ENCODE assay signal across 8 mouse cellular contexts in the genomic region with DNA sequence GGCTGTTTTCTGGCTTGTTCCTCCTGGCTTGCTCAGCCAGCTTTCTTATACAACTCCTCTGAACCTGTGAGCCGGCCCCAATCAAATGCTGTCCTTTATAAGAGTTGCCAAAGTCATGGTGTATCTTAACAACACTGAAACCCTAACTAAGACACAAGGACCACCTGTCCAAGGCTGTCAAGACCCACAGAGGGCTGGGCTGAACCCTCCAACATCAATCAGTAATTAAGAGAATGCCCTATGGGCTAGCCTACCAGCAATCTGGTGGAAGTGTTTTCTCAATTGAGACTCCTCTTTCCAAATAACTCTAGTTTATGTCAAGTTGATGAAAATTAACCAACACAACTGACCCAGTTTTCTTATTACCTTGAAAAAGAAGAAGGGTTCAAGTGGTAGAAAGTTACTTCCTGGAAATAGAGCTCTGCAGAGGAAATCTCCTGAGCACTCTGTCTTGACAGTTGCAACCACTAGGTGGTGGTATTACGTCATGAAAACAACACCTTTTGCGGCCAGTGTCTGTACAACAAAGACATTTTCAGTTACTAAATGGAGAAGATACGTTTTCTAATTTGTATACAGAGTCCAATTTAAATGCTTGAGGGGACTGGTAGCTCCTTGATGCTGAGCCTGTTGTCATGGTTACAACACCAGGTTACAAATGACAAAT. TPM values are rescaled to one million over a fixed set of nuclear protein-coding genes. Genes with fewer than 3 reads are reported as not detected.
DNase-seq lines count a peak whose midpoint lies in the region; ATAC-seq and TF ChIP-seq lines count a peak whose summit lies in the region.

No protein-coding gene starts in this region.

- H3K27me3 ChIP-seq in liver, embryonic 11.5 days (replicated peaks; ENCODE audit: control insufficient read depth, insufficient read depth, low read length): no peaks in the 10 kb centered on the region
- no peaks in the 10 kb centered on the region for H3K27me3 ChIP-seq in intestine, embryonic 15.5 days (replicated peaks)
- H3K27me3 ChIP-seq in midbrain, embryonic 16.5 days (ENCODE audit: control insufficient read depth, insufficient read depth, low read depth, low read length): no peaks in the 10 kb centered on the region
- H3K27me3 ChIP-seq in spleen, adult 2 months (ENCODE audit: control insufficient read depth, insufficient read depth, low read length): no peaks in the 10 kb centered on the region

- H3K9ac ChIP-seq in liver, embryonic 11.5 days (ENCODE audit: low read depth, low read length): no peak overlapping the region
- no peak overlapping the region for H3K9ac ChIP-seq in intestine, embryonic 15.5 days
- no peak overlapping the region for H3K9ac ChIP-seq in midbrain, embryonic 16.5 days (ENCODE audit: low read depth, low read length)

- TF ChIP-seq POLR2A in spleen, adult 2 months (IDR thresholded peaks at IDR 0.05; ENCODE audit: low read depth, low read length): no peak

- peak; percentile 56 for DNase-seq in liver
- DNase-seq in liver, embryonic 11.5 days (ENCODE audit: low spot score): no peak
- DNase-seq in cerebellum, adult 9-11 months: peak; percentile 72
- peak; percentile 30 to 66 for DNase-seq in frontal cortex, postnatal 14 days (ENCODE audit: low spot score in 2 of 2)
- DNase-seq in left cerebral cortex, postnatal 25 days (ENCODE audit: low spot score in 2 of 2): peak; percentile 82 to 89
- peak; percentile 77 to 85 for DNase-seq in spleen, adult 2 months (ENCODE audit: low read depth in 1 of 2, low spot score in 2 of 2)

- no peak overlapping the region for H3K4me3 ChIP-seq in liver, embryonic 11.5 days (ENCODE audit: low read depth, low read length)
- no peak overlapping the region for H3K4me3 ChIP-seq in intestine, embryonic 15.5 days (replicated peaks)
- H3K4me3 ChIP-seq in midbrain, embryonic 16.5 days (ENCODE audit: low read depth, low read length): no peak overlapping the region
- H3K4me3 ChIP-seq in spleen, adult 2 months (ENCODE audit: extremely low read depth, insufficient read depth, insufficient read length): no peak overlapping the region

- no peak for ATAC-seq in liver, embryonic 11.5 days (replicated peaks; ENCODE audit: low FRiP score)
- peak; percentile 71 for ATAC-seq in intestine, embryonic 15.5 days
- peak; percentile 83 for ATAC-seq in midbrain, embryonic 16.5 days

- H3K27ac ChIP-seq in liver, embryonic 11.5 days (ENCODE audit: low read depth, low read length): no peak overlapping the region
- no peak overlapping the region for H3K27ac ChIP-seq in intestine, embryonic 15.5 days
- no peak overlapping the region for H3K27ac ChIP-seq in midbrain, embryonic 16.5 days (ENCODE audit: low read length)
- H3K27ac ChIP-seq in spleen, adult 2 months (ENCODE audit: insufficient read depth, low read length): no peak overlapping the region

- no peak overlapping the region for H3K4me2 ChIP-seq in liver, embryonic 11.5 days
- H3K4me2 ChIP-seq in intestine, embryonic 15.5 days (replicated peaks): no peak overlapping the region
- H3K4me2 ChIP-seq in midbrain, embryonic 16.5 days (ENCODE audit: low read length): no peak overlapping the region

- intact Hi-C loops in left cerebral cortex, postnatal 25 days (cut with DNase I): loop anchor here (1.0 to 10.0 kb wide), 3 partner anchors 135 to 554 kb away; no protein-coding TSS in a partner anchor

- no peaks in the 10 kb centered on the region for H3K9me3 ChIP-seq in liver, embryonic 11.5 days (ENCODE audit: control insufficient read depth, low read length)
- no peaks in the 10 kb centered on the region for H3K9me3 ChIP-seq in intestine, embryonic 15.5 days
- H3K9me3 ChIP-seq in midbrain, embryonic 16.5 days (replicated peaks; ENCODE audit: control insufficient read depth, low read length, poor library complexity, severe bottlenecking): no peaks in the 10 kb centered on the region

- peak; percentile 58; the same call in 1 of the 2 replicates for TF ChIP-seq CTCF in spleen, adult 2 months (IDR thresholded peaks at IDR 0.05; ENCODE audit: extremely low read depth, insufficient read depth, insufficient read length, insufficient replicate concordance)

- H3K36me3 ChIP-seq in liver, embryonic 11.5 days (ENCODE audit: control insufficient read depth, insufficient read depth, low read length): no peaks in the 10 kb centered on the region
- H3K36me3 ChIP-seq in intestine, embryonic 15.5 days: no peaks in the 10 kb centered on the region
- H3K36me3 ChIP-seq in midbrain, embryonic 16.5 days (ENCODE audit: control insufficient read depth, insufficient read depth, low read length): no peaks in the 10 kb centered on the region
- H3K36me3 ChIP-seq in spleen, adult 2 months (ENCODE audit: control insufficient read depth, insufficient read depth, low read length): no peaks in the 10 kb centered on the region

- 25% methylated on average over 4 of the region's 4 CpGs for WGBS in liver, embryonic 11.5 days
- 22% methylated on average over 4 of the region's 4 CpGs for WGBS in intestine, embryonic 15.5 days
- WGBS in midbrain, embryonic 16.5 days: 23% methylated on average over 4 of the region's 4 CpGs
- 24% methylated on average over 4 of the region's 4 CpGs for WGBS in spleen, adult 2 months

- no peaks in the 10 kb centered on the region for H3K4me1 ChIP-seq in liver, embryonic 11.5 days (replicated peaks; ENCODE audit: control insufficient read depth, insufficient read depth, low read length)
- H3K4me1 ChIP-seq in intestine, embryonic 15.5 days (replicated peaks): 0 out of 2 replicates have a peak, but pooled peaks cover 4% of the 10 kb centered on the region
- 0 out of 2 replicates have a peak, but pooled peaks cover 5% of the 10 kb centered on the region for H3K4me1 ChIP-seq in midbrain, embryonic 16.5 days (ENCODE audit: control insufficient read depth, insufficient read depth, low read length)
- H3K4me1 ChIP-seq in spleen, adult 2 months (ENCODE audit: control insufficient read depth, insufficient read depth, insufficient read length): peaks cover 2% of the 10 kb centered on the region; the same call in 1 of the 2 replicates

RNA-seq across cellular contexts. Expression of a gene that starts 1.4 kb away (rescaled TPM):
- polyA plus RNA-seq in liver, embryonic 11.5 days (2014; fragmentation: Nextera tagmentation; extraction: Ambion mirVana): 9.7 and 12.3 TPM in 2 replicates
- 43.5 and 46.3 TPM in 2 replicates for polyA plus RNA-seq in intestine, embryonic 15.5 days (2015; fragmentation: Nextera tagmentation; extraction: Ambion mirVana)
- 10 to 100 TPM; 24.1 to 27.4 TPM for total RNA-seq in left cerebral cortex, postnatal 25 days (2021)
- 66.9 and 82.1 TPM in 2 replicates for polyA plus RNA-seq in midbrain, embryonic 16.5 days (2015; fragmentation: Nextera tagmentation; extraction: Ambion mirVana)
- 51.7 and 57.5 TPM in 2 replicates for polyA plus RNA-seq in spleen, adult 2 months (2012; rRNA removed)

RNA-seq across cellular contexts. Expression of a gene that starts 35.9 kb away (rescaled TPM):
- polyA plus RNA-seq in liver, embryonic 11.5 days (2014; fragmentation: Nextera tagmentation; extraction: Ambion mirVana): 0.36 and 0.49 TPM in 2 replicates
- polyA plus RNA-seq in intestine, embryonic 15.5 days (2015; fragmentation: Nextera tagmentation; extraction: Ambion mirVana): 0.15 and 0.43 TPM in 2 replicates
- under 1 TPM; 0.37 to 0.53 TPM for total RNA-seq in left cerebral cortex, postnatal 25 days (2021)
- polyA plus RNA-seq in midbrain, embryonic 16.5 days (2015; fragmentation: Nextera tagmentation; extraction: Ambion mirVana): 0.49 and 0.91 TPM in 2 replicates
- 0.11 TPM in 1 of 2 replicates, not detected in the other for polyA plus RNA-seq in spleen, adult 2 months (2012; rRNA removed)

RNA-seq across cellular contexts. Expression of a gene that starts 36.2 kb away (rescaled TPM):
- polyA plus RNA-seq in liver, embryonic 11.5 days (2014; fragmentation: Nextera tagmentation; extraction: Ambion mirVana): 102 and 106 TPM in 2 replicates
- polyA plus RNA-seq in intestine, embryonic 15.5 days (2015; fragmentation: Nextera tagmentation; extraction: Ambion mirVana): 70.5 and 71.5 TPM in 2 replicates
- 10 to 100 TPM; 19.9 to 20.2 TPM for total RNA-seq in left cerebral cortex, postnatal 25 days (2021)
- 57.9 and 64.7 TPM in 2 replicates for polyA plus RNA-seq in midbrain, embryonic 16.5 days (2015; fragmentation: Nextera tagmentation; extraction: Ambion mirVana)
- 6.1 and 8.4 TPM in 2 replicates for polyA plus RNA-seq in spleen, adult 2 months (2012; rRNA removed)

RNA-seq across cellular contexts. Expression of a gene that starts 41.4 kb away (rescaled TPM):
- 468 and 489 TPM in 2 replicates for polyA plus RNA-seq in liver, embryonic 11.5 days (2014; fragmentation: Nextera tagmentation; extraction: Ambion mirVana)
- 156 and 161 TPM in 2 replicates for polyA plus RNA-seq in intestine, embryonic 15.5 days (2015; fragmentation: Nextera tagmentation; extraction: Ambion mirVana)
- 10 to 100 TPM; 25.4 to 30.8 TPM for total RNA-seq in left cerebral cortex, postnatal 25 days (2021)
- polyA plus RNA-seq in midbrain, embryonic 16.5 days (2015; fragmentation: Nextera tagmentation; extraction: Ambion mirVana): 70.6 and 76.7 TPM in 2 replicates
- polyA plus RNA-seq in spleen, adult 2 months (2012; rRNA removed): 128 and 180 TPM in 2 replicates

RNA-seq across cellular contexts. Expression of a gene that starts 57.8 kb away (rescaled TPM):
- 10.1 and 10.9 TPM in 2 replicates for polyA plus RNA-seq in liver, embryonic 11.5 days (2014; fragmentation: Nextera tagmentation; extraction: Ambion mirVana)
- 61.6 and 76.4 TPM in 2 replicates for polyA plus RNA-seq in intestine, embryonic 15.5 days (2015; fragmentation: Nextera tagmentation; extraction: Ambion mirVana)
- 10 to 100 TPM in 1 of 2 experiments, 1 to 10 TPM in 1; 7.5 to 10.9 TPM for total RNA-seq in left cerebral cortex, postnatal 25 days (2021)
- polyA plus RNA-seq in midbrain, embryonic 16.5 days (2015; fragmentation: Nextera tagmentation; extraction: Ambion mirVana): 12.7 and 13.8 TPM in 2 replicates
- polyA plus RNA-seq in spleen, adult 2 months (2012; rRNA removed): 1.9 and 2.3 TPM in 2 replicates
